Mouse (Mus musculus) adrenal gland, adult (tissue): ENCODE results near the gene Vmn2r97.
"Not testable (repeated sequence)": the region's sequence is repeated elsewhere in the genome, so short reads cannot be mapped to it uniquely, and the experiment has no call there.

Experiments
- DNase-seq, 2 experiments: peaks; one replicate each; pipeline ENCODE4 v3.0.0; 2022 to 2023; ENCODE audit warnings: low spot score in 1 of 2; ENCODE audit not compliant: inconsistent age in 2 of 2

The Vmn2r97 gene

DNA sequence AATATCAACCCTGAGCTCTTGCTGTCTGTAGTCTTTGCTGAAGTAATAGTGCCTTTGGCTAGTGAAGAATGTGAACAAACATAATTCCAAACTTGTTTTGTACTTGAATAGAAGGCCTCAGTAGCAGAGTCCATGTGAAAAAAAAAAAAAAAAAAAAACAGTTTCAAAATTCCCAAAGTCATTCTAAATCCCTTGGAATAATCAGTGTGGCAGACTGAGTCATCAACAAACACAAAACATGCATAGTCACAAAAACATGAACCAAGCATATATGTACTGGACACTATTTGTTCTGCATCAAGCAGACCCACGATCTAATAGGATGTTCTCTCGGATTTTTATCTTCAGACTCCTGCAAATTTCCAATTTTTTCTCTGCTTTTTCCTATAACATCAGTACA is at the start of gene Vmn2r97:
Gene Vmn2r97 (plus strand): TSS at position 301 of the 400 bp plus-strand sequence.
- not testable (repeated sequence) for DNase-seq

DNA sequence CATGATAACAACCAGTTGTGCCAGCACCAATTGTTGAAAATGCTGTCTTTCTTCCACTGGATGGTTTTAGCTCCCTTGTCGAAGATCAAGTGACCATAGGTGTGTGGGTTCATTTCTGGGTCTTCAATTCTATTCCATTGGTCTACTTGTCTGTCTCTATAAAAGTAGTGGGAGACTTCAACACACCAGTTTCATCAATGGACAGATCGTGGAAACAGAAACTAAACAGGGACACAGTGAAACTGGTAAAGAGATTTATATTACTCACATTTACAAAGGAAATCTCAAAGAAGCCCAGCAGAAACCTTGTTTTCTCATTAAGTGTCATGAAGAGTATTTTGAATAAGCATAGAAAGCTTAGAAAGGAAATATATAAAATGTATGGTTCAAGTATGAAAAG is 31.7 kb upstream of the Vmn2r97 start:
- not testable (repeated sequence) for DNase-seq

DNA sequence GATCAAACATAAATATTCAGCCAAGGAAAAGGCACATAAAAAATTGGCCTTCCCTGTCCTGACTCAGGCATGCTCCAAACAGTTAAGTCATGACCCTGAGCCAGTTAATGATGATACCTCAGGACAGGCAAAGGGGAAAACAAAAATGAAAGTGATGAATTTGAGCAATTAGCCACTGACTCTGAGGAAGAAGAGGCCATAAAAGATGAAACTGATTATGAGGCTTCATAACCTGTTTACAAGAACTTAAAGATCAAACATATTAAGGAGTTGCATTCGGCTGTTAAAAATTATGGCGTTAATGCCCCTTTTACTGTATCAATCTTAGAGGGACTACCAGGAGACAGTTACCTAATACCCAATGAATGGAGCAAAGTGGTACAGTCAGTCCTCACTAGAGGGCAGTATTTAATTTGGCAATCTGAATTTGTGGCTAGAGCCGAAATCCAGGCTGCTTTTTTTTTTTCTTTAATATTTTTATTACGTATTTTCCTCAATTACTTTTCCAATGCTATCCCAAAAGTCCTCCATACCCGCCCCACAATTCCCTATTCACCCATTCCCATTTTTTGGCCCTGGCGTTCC is 24.3 kb upstream of the Vmn2r97 start:
- DNase-seq: peak in 1 of 2 experiments; percentile 66

DNA sequence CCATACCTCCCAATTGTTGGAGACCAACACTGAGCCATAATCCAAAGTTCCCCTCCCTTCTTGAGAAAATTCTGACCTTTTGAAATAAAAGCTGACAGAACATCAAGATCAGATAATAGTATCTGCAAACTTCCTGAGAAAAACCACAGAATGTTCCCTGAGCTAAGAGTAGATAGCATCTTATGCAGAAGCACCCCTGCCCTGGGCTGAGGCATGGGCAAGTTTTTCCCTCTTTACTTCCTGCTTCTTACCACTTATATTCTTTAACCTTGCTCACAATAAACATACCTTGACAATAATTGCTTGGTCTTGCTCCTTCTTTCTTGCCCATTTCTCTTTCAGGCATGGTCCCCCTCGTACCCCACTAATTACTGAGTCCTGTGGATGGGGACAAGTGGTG is 43.7 kb downstream of the Vmn2r97 start:
- not testable (repeated sequence) for DNase-seq

DNA sequence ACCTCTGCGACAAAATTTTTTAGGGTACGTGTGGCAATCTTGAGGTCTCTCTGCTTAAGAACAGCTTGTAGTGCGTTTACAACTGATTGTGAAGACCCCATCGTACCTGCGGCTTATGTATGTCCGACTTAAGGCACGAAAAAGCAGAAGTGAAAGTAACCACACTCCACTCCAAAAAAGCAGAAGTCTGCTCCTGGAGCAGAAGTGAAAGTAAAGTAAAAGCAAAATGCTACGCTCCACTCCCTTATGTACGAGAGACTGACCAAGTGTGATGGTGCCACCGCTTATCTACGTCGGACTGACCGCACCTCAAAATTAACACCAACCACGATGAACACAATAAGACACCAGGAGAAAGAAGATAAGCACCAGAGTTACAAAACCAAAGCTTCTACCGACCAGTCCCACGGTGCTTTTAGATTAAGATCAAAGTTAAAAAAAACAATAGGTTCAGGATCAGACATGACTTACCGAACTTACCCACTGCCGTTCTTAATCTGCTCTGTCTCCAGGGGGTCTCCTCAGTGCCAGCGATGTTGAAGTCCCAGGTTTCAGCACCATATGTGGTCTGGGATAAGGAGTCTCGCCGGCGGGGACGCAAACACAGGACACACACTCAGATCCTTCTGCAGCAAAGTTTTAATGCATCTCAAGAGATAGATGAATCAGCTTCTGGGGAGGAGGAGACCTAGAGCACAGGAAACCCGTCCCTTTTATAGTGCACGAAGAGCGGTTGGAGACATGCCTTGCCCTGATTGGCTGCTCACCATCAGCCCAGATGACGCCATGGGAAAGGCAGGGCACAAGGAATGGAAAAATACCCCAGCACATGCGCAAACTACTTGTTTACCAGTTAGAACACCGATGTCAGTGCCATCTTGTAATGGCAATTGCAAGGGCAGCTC is 54.5 kb downstream of the Vmn2r97 start:
- DNase-seq: no peak
